Mouse (Mus musculus) layer of hippocampus, adult 18-20 months (tissue): Measurements from ENCODE around the gene Cipc. TPM values are rescaled to one million over a fixed set of nuclear protein-coding genes. Genes with fewer than 3 reads are reported as not detected.

Experiments used
- DNase-seq, 2 experiments: peaks; one replicate each; pipeline ENCODE4 v3.0.0; 2022; ENCODE audit warnings: low spot score in 2 of 2
- long read RNA-seq: library from polyadenylated mRNA; stranded (forward); transcript quantifications from one replicate; pipeline ENCODE4 v2.0.0, GENCODE M21; 2021
- total RNA-seq, 2 experiments: library from RNA; stranded (reverse); gene quantifications; 2 replicates each; pipeline ENCODE4 v1.2.3; 2021

Gene Cipc
- 10 to 100 TPM; 72.9 to 75.1 TPM for total RNA-seq
- long read RNA-seq, full-length matches to known transcripts, result 72 of 110 reads
- long read RNA-seq, partial matches to known transcripts, result 5 of 110 reads
- long read RNA-seq, other reads (novel, unspliced or antisense), result 33 of 110 reads

DNA sequence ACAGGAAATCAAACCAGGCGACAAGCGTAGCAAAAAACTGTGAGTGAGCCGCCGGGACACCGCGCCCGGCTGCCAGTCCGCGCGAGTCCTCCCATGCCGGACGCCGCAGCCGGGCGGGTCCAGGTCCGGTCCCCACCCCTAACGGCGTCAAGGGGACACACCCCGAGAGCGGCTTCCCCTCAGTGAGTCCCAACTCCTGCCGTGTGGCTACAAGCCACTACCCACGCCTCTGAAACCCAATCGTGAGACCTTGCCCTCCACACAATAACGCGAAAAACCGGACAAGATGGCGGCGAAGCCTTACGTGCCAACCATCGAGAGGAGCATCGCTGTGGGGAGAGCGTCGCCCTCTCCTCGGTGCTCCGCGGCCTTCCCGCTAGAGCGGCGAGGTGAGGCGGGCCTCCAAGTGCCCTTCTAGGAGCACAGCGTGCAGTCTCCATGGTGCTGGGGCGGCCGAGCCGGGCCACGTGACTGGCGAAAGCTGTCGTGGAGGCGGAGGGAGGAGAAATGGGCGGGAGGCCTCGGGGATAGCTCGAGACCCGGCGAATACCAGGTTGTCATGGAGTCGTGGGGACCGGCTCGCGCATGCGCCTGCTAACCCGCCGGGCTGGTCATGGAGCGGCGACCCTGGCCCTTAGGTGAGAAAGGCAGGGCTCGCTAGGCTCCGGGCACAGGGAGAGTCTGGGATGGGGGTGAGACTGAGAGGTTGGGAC is at the start of gene Cipc:
Gene Cipc (plus strand): TSS at position 182 of the 713 bp plus-strand sequence.
- DNase-seq, result peak; percentile 99

DNA sequence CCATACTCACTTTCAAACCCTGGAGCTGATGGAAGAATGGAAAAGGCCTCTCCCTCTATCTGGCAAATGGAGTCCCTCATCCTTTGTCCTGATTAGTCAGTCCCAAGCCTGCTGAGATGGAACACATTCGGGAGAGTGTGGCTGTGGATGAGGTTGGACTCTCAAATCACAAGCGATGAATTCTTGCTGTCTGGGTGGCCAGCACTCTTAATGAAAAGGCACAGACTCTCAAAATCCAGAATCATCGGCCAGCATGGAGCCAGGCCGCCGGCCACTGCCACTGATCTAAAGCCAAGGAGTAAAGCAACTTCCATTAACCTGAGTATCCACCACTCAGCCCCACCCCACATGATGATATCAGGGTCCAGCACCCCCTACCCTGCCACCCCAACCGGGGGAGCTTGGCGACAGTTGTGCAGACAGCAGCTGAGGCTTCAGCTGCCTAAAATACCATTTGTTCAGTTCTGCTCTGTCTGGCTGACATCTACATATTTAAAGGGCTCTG is 49.0 kb upstream of the Cipc start:
- no peak for DNase-seq

DNA sequence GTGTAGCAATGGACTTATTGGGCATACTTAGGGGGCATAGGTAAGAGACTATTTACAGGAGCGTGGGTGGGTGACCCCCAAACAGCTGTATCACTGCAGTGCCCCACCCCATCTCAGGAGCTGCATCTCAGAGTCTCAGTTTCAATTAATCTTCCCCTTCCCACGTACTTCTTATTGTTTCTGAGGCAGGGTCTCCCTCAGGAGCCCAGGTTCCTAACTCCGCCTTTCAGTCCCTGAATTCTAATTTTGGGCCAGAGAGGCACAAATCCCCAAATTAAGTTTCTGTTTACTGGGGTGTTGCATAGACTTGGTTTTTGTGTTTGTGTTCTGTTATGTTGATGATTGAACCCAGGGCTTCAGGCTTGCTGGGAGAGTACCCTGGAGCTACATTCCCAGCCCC is 48.4 kb upstream of the Cipc start:
- no peak for DNase-seq

DNA sequence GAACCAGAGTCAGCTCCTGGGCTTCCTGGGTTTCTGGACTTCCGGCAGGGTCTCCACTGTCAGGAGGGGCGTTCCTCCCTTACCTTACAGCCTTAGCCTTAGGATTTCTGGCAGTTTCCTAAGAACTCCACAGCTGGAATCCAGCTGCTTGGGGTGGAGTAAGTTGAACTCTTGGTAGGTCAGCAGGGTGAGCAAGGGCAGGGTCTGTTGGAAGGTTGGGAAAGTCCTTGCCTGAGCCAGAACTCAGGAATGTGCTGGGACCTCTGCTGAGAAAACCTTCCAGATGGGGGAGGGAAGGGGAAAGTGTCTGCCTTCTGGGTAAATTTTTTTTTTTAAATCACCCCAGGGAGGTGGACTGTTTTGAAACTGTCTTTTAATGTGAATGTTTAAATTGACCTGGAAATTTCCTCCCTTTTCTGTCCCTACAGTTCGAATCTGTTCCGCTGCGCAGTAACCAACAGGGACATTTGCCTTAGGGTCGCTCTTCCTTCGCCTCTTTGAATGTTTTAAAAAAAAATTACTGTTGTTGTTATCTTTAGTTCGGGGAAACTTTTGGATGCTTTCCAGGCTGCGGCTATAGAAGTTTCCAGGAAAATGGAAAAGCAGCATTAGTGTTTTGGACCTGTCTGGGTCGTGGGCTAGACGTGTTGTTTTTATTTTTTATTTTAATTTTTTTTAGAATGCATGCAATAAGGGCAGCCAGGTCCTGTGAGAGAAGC is 47.2 kb upstream of the Cipc start:
- no peak for DNase-seq

DNA sequence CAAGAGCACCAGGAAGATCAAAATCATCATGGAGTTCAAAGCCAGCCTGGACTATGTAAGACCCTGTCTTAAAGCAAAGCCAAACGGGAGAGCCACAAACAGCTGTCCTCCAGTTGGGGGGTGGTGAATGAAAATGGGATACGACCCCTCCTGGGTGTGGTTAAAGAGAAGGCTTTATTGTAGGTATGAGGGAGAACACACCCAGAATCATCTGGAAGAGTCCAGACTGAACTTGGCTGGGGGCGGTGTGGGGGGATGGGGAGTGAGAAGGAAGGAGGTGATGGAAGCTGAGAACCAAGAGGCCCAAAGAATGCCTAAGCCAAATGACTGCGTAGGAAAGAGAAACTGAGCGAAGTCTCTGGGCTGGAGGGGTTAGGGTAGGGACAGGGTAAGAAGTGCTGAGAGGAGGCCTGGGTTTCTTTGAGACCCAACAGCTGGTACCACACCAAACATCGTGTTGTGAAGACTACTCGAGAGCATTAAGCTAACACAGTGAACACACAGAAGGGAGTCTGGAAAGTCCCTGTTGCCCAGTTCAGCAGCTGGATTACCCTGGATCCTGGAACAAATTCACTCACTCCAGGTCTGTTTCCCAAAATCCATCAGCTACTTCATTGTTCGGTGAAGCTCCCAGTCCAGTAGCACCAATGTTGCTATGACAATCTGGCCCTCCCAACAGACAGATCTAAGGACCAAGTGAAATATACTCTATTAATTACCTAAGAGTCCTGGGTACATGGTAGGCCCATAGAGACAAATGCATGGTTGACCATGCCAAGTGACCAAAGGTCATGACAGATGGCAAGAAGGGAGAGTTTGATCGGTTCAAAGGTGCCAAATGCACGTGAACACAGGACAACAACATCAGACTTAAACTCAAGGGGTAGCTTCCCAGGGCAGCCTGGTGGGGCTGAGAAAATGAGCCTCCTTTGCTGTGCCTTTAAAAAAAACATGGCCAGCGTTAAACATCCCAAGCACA is 42.7 kb upstream of the Cipc start:
- no peak for DNase-seq

DNA sequence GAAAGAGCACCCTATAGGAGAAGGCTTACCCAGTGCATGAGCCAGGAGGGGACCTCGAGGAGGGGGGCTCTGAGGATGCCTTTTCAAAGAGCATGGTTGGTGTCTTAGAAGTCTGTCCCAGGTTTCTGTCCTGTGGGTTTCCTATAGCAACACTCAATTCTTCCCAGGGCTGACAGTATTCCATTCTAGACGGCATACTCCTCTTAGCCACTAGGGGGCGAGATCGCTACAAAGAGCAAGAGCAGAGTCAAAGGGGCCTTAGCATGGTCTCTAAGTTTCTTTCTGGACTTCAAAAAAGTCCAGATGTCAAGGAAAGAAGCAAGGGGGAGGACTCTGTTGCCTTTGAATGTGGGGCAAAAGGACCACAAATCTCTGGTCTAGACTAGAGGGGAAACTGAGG is 41.6 kb upstream of the Cipc start:
- peak in 1 of 2 experiments; percentile 70 for DNase-seq

DNA sequence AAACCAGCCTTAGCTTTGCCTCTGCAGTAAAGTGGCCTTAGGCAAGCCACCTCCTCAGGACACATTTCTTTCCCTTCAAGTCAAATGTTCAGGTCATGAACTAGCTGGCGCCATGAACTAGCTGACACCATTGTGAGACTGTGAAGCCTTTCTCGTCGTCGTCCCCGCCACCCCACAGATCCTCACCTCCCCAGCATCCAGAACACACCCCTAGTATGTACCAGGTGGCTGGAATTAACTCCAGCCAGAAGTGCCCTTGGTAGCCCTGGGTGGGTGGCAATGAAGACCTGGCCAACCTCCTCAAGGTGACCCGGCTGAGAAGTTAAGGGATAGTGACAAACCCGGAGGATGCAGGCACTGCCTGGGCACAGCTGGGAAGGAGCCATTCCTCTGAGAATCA is 41.0 kb upstream of the Cipc start:
- no peak for DNase-seq

DNA sequence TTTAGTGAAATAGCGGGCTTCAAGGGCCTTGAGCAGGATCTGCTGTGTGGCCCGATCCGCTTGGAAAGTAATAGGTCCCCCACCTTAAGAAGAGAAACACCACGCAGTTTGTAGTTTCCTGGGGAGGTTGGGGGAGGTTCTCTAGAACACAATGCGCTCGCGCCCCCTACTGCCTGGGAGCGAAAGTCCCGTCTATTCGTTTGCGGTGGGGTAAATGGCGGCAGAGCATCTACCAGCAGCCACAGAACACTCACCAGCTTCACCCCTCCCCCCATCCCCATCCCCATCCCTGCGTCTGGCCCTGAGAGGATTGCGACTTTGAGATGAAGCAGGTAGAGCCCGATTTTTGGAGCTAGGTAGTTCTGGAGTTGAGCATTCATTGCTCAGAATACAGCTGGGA is 40.4 kb upstream of the Cipc start:
- peak; percentile 77 to 93 for DNase-seq

DNA sequence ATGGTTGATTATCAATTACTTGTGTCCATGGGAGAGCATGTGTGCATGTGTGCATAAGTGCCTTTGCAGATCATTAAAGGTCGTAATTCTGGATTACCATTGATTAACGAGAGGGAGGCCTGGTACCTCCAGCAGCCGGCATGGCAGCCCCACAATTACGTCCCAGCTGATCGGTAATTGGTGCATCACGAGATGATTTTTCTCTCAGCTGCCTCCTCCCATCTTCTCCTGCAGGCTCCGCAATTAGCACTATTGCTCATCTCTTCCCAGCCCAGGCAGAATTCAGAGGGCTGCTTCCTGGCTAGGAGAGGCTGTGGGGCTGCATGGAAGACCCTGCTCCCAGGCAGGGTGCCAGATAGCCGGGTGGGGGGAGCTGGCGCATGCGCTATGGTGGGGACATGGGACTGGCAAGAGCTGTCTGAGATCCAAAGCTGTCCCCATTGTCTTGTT is 35.3 kb upstream of the Cipc start:
- peak; percentile 68 to 74 for DNase-seq

DNA sequence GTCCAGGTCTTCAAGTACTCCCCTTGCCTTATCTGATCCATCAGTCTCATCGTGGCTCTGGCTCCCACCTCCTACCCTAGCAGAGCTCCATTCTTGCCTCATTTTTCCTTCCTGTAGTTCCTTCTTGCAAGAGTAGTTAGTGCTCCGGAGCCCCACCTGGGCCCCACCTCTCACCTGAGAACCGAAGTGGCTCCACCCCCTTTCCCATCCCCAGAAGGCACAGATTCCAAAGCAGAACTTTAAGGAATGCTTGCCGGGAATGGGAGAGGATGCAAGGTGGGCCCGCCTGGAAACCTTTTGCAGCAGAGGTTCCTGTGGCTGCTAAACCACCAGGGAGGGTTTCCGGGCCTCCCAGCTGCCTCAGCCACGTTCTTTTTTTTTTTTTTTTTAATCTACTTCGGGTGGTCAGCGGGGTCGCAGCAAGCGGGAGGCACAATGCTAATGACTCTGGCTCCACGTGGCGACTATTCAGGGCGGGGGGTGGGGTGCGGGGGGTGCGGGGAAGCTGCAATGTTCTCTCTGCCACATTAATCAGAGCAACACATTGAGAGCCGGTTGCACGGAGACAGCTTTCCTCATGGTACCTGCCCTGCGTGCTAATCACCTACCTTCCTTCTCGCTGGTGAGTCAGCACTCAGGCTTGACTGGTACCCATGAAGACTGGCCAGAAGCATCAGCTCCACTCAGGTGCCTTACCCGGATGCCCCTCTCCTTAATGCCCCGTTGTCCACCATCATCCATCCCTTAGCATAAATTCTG is 34.3 kb upstream of the Cipc start:
- DNase-seq, result no peak

DNA sequence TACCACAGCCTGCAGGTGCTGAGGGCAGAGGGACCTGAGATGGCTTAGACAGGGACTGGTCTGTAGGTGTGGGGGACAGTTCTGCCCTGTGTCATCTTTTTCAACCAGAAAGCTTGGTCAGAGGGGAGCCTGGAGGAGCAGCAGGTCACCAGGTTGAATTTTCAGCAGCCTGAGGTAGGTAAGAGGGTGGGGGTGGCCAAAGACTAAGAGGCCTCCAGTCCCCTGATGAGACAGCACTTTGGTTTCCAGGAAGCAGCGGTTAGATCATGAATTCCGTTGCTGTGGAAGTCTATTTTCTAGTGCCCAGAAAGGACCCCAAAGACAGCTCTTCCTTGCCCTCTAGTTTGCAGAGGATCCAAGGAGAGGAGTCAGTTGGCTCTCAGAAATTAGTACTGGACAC is 32.5 kb upstream of the Cipc start:
- no peak for DNase-seq

DNA sequence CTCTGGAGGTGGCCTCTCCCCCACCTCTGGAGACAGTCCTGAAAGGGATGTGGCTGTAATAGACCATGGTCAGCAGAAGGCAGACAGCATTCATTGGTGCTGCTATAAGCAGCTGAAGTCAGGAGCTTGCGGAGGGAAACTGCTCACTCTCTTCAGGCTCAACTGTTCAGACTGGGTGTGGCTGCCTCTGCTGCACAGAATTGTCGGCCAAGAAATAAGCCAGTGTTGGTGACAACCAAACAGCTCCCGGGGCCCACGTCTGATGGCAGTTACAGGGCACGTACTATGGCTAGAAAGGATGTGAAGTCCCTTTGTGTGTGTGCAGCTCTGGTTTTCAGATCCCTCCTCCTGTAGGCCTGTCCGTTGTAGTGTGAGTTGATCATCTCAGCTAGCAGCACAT is 32.1 kb upstream of the Cipc start:
- DNase-seq, result no peak

DNA sequence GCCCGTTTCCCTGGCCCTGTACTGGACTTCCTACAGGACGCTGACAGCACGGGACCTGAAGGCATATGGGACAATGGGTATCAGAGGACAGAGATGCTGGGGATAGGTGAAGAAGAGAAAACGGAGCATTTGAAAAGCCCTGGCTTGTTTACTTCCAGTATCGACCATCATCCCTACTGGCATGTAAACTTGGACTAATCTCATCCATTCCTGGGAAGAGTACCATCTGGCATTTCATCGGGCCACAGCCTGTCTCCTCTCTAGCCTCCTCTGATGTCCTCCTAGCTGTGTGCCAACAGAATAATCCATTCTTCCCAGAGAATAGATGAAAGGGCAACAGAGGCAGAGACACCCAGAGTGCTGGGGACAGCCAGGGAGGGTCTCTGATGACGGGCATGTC is 31.2 kb upstream of the Cipc start:
- DNase-seq, result no peak

DNA sequence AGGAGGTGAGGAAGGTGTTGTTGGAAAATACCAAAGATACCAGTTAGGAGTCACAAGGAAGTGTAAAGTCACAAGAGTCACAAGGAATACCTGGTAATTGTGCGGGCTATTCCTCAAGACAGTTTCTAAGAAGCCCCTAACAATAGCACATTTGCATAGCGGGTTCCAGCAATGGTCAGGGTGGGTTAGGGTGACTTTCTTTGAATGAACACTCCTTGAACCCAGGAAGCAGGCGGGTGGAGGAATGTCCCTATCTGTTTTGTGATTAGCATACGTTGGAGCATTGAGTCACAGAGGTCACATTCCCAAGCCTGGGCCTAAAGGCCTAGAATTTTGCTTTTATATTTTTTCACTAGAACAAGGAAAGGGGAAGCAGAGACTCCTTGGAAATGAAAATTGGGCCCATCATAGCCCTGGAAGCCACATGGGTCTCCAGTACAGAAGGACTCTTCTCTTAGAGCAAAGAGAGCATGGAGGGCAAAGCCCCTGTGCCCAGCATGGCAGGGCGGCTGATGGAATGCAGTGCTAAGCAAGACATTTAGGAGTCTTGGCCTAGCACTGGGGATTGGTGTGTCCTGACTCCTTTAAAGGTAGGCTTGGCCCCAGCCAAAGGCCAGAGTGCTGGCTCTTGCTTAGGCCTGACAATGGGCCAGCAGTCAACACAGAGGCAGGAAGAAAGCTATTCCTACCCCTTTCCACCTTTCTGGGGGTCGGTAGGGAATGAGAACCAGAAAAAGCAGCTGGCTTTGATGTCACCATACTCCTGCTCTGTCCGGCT is 29.9 kb upstream of the Cipc start:
- DNase-seq, result no peak

DNA sequence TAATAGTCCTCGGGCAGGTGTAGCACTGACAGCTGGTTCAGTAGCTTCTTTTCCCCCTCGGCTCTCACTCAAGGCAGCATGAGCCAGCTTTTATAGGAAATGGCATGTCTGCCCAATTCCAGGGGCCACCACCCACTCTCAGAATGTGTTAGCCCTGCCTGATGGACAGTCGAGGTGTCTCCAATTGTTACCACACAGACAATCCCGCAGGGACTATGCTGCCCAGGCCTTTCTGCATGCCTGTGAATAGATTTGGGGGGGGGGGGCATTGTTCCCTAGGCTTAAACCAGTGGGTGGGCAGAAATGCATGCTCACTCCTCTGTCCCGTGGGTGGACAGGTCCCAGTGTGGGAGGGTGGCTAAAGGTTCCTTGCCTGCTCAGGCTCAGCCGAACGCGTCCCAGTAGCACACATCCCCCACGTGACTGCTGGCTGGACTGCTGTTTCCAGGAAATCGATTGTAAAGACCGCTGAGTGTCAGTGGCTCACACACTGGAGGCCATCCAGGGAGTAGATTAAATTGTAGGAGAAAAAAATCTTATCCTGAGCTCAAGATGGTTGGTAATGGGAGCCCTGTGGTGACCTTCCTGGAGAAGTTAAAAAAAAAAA is 28.4 kb upstream of the Cipc start:
- no peak for DNase-seq

DNA sequence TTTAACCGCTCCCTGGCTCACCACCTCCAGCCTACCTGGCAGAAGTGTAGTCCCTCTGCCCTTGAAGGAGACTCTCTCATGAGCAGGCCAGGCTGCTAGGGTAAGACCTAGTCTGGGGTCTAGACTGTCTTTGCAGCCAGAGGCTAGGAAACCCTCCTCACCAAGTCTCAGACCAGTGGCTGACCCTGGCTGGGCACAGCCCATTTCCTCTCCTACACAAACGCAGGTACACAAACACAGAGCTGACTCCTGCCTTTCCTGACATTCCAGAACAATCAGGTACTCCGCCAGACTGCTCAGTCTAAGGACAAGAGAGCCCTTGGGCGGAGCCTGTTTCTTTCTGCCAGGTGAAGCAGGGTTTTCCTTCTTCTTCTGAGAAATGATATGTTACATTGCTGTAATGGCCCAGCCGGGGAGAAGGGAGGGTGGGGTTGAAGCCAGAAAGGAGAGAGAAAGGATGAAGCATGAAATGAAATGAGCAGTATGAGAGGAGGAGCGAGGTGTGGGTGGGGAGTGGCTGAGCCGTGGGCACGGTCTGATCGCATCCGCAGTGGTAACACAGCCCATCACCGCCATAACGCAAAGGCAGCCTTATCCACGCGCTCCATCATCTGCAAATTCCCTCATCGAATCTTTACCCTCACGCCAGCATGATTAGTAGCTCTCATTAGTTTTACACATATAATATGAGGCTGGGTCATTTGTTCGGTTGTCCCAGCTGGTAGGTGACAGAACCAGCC is 27.7 kb upstream of the Cipc start:
- no peak for DNase-seq

DNA sequence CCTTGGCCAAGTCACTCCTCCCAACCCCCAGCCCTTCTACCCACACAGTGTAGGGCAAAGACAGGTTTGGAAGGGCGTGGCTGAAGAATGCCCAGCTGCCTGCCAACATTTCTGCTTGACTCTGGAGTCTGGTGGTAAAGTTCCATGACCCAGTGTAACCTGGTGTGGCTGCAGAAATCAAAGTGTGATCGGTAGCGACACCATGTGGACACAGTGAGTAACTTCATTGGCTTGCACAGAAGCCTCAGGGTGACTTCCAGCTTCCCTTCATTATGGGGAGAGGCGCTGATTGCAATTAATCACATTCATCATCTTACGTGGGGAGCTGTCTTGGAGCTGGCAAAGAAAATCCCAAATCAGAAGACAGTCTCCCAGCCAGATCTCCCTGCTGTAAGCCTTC is 23.0 kb upstream of the Cipc start:
- DNase-seq, result peak; percentile 62 to 89

DNA sequence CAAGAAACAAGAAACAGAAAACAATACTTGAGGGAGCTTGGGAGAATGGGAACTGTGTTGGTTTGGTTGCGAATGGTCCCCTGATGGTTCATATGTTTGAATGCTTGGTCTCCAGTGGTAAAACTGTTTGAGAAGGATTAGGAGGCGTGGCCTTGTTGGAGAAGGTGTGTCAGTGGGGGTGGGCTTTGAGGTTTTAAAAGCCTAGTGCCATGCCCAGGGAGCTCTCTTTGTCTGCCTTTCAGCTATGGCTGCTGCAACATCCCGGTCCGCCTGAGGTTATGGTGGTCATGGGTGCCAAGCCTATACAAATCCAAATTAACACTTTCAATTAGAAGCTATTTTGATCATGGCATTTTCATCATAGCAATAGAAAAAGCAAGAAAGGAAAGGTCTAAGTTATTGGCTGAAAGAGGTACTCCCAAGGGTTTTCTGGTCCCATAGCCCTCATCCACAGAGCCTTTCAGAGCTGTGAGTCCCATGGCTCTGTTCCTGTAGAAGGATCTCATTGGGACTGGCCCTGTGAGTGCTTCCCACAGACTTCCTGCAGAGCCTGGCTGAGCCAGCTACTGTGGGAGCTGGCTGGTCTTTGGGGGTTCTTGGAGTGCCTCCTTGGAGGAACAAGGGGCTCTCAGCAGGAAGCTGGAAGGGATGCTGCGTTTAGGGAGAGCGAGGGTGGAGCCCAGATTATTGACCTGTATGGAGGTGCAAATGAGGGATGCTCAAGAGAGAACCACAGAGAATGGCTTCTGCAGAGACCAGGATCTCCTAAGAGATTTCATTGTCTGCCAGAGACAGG is 15.7 kb upstream of the Cipc start:
- DNase-seq, result no peak
